Mouse (Mus musculus) brain, embryonic 14.5 days (tissue): ENCODE measurements around the gene Gm4553. TPM values are rescaled to one million over a fixed set of nuclear protein-coding genes. Genes with fewer than 3 reads are reported as not detected.
"Not testable (repeated sequence)": the region's sequence is repeated elsewhere in the genome, so short reads cannot be mapped to it uniquely, and the experiment has no call there.

Source experiments
- DNase-seq: peaks from one replicate; pipeline ENCODE4 v3.0.0-alpha.2; 2011; ENCODE audit warnings: low read depth
- CTCF ChIP-seq: fragments of 200-500 bp; IDR thresholded peaks from 2 replicates; pipeline ENCODE4 v1.5.1; 2012; ENCODE audit warnings: inconsistent platforms, mild to moderate bottlenecking, moderate library complexity, borderline replicate concordance; ENCODE audit not compliant: insufficient read depth, insufficient read length; ENCODE audit errors: extremely low read depth
- POLR2A ChIP-seq: fragments of 200-500 bp; IDR thresholded peaks from 2 replicates; pipeline ENCODE4 v1.6.1; 2012; ENCODE audit warnings: mild to moderate bottlenecking, inconsistent platforms, borderline replicate concordance; ENCODE audit not compliant: poor library complexity, insufficient read depth, insufficient read length, severe bottlenecking; ENCODE audit errors: extremely low read depth
- polyA plus RNA-seq: library from polyadenylated mRNA; depleted of rRNA; stranded (reverse); fragments of >200 nt; gene quantifications from 2 replicates; pipeline ENCODE4 v1.2.3, GENCODE M21; 2012; rRNA removed

The Gm4553 gene
- not detected in 2 replicates for polyA plus RNA-seq

GRCm38 (mm10) chr7:142165639-142166038 is at the start of gene Gm4553:
Gm4553 (minus strand) TSS chr7:142165739.
- DNase-seq: not testable (repeated sequence)

DNA sequence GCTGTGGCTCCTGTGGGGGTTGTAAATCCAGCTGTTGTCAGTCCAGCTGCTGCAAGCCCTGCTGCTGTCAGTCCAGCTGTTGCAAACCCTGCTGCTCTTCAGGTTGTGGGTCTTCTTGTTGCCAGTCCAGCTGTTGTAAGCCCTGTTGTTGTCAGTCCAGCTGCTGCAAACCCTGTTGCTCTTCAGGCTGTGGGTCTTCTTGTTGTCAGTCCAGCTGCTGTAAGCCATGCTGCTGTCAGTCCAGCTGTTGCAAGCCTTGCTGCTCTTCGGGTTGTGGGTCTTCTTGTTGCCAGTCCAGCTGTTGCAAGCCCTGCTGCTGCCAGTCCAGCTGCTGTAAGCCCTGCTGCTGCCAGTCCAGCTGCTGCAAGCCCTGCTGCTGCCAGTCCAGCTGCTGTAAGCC is 46.6 kb upstream of the Gm4553 start:
- not testable (repeated sequence) for DNase-seq

DNA sequence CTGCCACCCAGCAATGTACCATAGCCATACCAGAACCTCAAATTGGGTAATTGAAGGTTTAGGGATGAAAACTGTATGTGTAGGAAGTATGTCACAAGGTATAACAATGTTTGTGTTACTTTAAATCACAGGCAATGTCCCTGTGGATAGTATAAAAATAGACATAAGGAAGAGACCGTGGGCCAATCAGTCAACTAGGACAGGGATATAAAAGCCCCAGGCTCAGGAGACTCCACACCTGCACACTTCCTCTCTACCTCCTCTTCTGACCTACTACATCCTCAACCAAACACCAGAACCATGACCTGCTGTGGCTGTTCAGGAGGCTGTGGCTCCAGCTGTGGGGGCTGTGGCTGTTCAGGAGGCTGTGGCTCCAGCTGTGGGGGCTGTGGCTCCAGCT is 46.0 kb upstream of the Gm4553 start, which contains the start of gene Gm7579:
Gm7579 (plus strand) TSS at position 301 of the 400 bp plus-strand sequence.
- DNase-seq: no peak
- TF ChIP-seq POLR2A: no peak
- no peak for TF ChIP-seq CTCF

DNA sequence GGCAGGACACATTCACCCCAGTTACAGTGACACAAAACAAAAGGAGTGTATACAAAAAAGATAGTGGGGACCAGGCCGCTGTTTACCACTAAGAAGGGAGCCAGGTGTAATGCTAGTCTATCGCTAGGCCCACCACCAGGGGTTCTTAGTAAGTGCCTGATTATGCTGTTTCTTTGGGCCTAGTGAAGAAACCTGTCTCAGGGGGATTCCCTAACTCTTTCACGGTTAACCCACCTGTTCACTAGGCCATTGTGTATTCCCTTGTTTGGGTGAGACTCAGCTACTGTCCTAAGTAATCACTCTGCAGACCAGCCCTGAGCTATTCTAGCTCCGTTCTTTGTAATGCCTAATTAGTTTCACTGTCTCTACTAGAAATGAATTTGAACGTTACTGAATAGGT is 41.4 kb upstream of the Gm4553 start:
- not testable (repeated sequence) for DNase-seq

DNA sequence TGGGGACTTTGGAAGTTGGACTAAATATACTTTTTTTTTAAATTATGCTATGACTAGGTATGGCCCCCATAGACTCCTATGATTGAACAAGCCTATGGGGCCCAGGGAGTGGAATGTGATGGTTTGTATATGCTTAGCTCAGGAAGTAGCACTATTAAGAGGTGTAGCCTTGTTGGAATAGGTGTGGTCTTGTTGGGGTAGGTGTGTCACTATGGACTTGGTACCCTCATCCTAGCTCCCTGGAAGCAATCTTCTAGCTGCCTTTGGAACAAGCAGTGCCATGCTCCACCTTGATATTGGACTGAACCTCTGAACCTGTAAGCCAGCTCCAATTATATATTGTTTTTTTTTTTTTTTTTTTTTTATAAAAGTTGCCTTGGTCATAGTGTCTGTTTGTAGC is 39.9 kb upstream of the Gm4553 start:
- no peak for DNase-seq
- TF ChIP-seq CTCF (no peak), POLR2A (no peak)

- TF ChIP-seq POLR2A (no peak), CTCF (no peak)
Observed at GRCm38 (mm10) chr7:142201064-142201463, 35.5 kb upstream of the Gm4553 start, which contains the start of gene Krtap5-3. Krtap5-3 (plus strand) TSS chr7:142201364.

GRCm38 (mm10) chr7:142198748-142199147 is 33.2 kb upstream of the Gm4553 start:
- DNase-seq: no peak
- no peak for TF ChIP-seq POLR2A
- no peak for TF ChIP-seq CTCF

More at GRCm38 (mm10) chr7:142201064-142201463, 35.5 kb upstream of the Gm4553 start, which contains the start of gene Krtap5-3:
- DNase-seq: no peak

DNA sequence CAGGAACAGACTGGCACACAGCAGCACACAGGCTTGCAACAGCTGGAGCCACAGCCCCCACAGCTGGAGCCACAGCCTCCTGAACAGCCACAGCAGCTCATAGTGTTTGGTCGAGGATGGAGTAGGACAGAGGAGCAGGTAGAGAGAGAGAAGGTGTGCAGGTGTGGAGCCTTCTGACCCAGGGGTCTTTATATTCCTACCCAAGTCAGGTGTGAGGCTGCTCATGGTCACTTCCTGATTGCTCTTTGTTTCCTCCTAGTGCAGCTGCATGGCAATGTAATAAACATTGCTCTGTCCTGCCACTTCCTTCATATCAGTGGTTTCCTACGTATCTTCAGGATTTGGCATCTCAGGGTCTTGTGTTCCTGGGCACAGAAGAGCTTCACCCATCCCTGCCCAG is 24.8 kb upstream of the Gm4553 start, which contains the start of gene Gm10153:
Gm10153 (minus strand) TSS at position 101 of the 400 bp plus-strand sequence.
- TF ChIP-seq CTCF (no peak), POLR2A (no peak)

DNA sequence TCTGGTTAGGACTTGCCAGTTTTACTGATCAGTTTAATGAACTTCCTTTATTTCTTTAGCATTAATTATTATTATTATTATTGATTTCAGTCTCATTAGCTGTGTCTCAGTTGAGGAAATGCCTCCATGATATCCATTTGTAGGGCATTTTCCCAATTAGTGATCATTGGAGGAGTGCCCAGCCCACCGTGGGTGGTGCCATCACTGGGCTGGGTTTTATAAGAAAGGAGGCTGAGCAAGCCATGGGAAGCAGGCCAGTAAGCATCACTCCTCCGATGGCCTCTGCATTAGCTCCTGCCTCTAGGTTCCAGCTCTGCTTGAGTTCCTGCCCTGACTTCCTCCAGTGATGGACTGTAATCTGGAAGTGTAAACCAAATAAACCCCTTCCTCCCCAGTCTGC is 22.6 kb upstream of the Gm4553 start:
- TF ChIP-seq CTCF (no peak), POLR2A (no peak)
- peak; percentile 55 for DNase-seq

More for the DNA sequence above, 24.8 kb upstream of the Gm4553 start, which contains the start of gene Gm10153:
- DNase-seq: no peak

DNA sequence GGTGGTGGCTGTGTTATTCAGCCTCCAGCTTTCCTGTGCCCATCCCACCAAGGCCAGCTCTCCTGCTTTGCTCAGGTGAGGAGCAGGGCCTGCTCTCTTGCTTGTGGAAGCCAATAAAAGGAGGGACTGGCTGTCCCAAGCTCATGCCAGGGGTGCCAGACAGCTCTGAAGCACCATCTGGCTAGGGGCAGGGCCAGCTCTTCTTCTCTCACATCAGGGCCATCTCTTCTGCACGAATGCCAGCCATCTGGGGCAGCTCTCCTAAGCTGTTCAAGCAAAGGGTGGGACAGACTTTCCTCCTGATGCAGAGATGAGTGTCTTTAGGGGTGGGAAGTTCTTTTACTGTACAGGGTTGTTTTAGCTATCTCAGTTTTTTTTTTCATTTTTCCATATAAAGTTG is 15.5 kb upstream of the Gm4553 start:
- no peak for TF ChIP-seq CTCF
- TF ChIP-seq POLR2A: no peak
- DNase-seq: peak; percentile 6

- no peak for DNase-seq
Observed at GRCm38 (mm10) chr7:142178685-142179084, 13.1 kb upstream of the Gm4553 start.

DNA sequence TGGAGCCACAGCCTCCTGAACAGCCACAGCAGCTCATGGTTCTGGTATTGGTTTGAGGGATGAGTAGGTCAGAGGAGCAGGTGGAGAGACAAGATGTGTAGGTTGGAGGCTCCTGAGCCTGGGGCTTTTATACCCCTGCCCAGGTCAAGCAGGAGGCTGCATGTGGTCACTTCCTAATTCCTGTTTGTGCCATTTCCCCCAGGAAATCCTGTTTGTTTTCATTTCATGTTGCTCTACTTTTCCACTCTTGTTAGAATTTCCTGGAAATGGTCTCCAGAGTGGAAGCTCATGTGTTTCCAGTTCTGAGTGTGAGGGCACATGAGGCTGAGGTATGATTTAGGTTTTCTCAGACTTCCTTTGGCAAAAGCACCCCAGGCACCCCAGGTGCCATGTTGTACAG is 10.4 kb upstream of the Gm4553 start, which contains the start of gene Krtap5-2:
Krtap5-2 (minus strand) TSS at position 101 of the 400 bp plus-strand sequence.
- DNase-seq: not testable (repeated sequence)

More at GRCm38 (mm10) chr7:142178685-142179084, 13.1 kb upstream of the Gm4553 start:
- TF ChIP-seq CTCF (no peak), POLR2A (no peak)

GRCm38 (mm10) chr7:142169836-142170235 is 4.3 kb upstream of the Gm4553 start:
- DNase-seq: peak; percentile 67
- peak; percentile 59; the same call in 1 of the 2 replicates for TF ChIP-seq CTCF
- TF ChIP-seq POLR2A: no peak
